29 mouse cellular contexts compared by ENCODE assay signal in the genomic region with DNA sequence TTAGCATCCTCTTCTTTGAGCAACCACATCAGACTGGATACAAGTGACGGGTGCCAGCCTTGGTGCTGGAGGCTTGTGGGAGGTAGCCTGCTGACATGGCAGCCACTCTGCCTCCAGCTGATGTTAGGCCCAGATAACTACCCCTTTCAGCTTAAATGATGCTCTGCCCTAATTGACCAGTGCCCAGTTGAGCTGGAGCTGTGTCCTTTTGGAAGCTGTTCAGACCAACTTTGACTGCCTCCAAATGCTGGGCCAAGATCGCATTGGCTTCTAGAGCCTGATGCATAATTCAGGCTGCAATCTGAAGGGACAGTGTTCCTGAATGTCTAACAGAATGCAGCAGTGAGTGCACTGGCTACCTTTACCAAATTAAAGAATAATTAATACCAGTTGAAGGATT.
A peak's percentile ranks its signal among the peaks of the same experiment; 100 is the strongest.
DNase-seq lines count a peak whose midpoint lies in the region; ATAC-seq and TF ChIP-seq lines count a peak whose summit lies in the region.
"Had no signal": no experiment of that assay in that cellular context is flagged by ENCODE, and none has a peak within 500 bp of the region (broad histone marks: within the 10 kb centered on the region; RNA-seq: fewer than 3 reads in every experiment).

No protein-coding gene starts in this region.

- no peaks in the 10 kb centered on the region for H3K4me1 ChIP-seq in hindbrain, postnatal 0 days (ENCODE audit: insufficient read depth, low read length)
- no peaks in the 10 kb centered on the region for H3K4me1 ChIP-seq in hindbrain, embryonic 14.5 days (replicated peaks; ENCODE audit: control insufficient read depth, insufficient read depth, low read length)
- H3K4me1 ChIP-seq: heart, embryonic 10.5 days; hindbrain, embryonic 13.5 days; intestine, embryonic 15.5 days; lung, embryonic 15.5 days; midbrain, embryonic 13.5 days had no signal

- H3K27me3 ChIP-seq in hindbrain, postnatal 0 days (ENCODE audit: insufficient read depth, low read length): no peaks in the 10 kb centered on the region
- H3K27me3 ChIP-seq in hindbrain, embryonic 14.5 days (ENCODE audit: control insufficient read depth, insufficient read depth, low read length): no peaks in the 10 kb centered on the region
- H3K27me3 ChIP-seq: embryonic facial prominence, embryonic 13.5 days; heart, embryonic 15.5 days; hindbrain, embryonic 13.5 days; intestine, embryonic 15.5 days; limb, embryonic 13.5 days; lung, embryonic 15.5 days; midbrain, embryonic 13.5 days had no signal

- no peak overlapping the region for H3K4me3 ChIP-seq in hindbrain, postnatal 0 days (ENCODE audit: low read length)
- no peak overlapping the region for H3K4me3 ChIP-seq in hindbrain, embryonic 14.5 days (replicated peaks; ENCODE audit: low read length)
- H3K4me3 ChIP-seq: embryonic facial prominence, embryonic 13.5 days; forebrain, embryonic 10.5 days; heart, embryonic 10.5 days; heart, embryonic 15.5 days; hindbrain, embryonic 13.5 days; intestine, embryonic 15.5 days; layer of hippocampus, adult 2 months; left cerebral cortex, adult 2 months; limb, embryonic 13.5 days; lung, embryonic 15.5 days; midbrain, embryonic 13.5 days had no signal

- no peak overlapping the region for H3K4me2 ChIP-seq in hindbrain, postnatal 0 days (ENCODE audit: low read depth, low read length)
- no peak overlapping the region for H3K4me2 ChIP-seq in hindbrain, embryonic 14.5 days (replicated peaks)
- H3K4me2 ChIP-seq: embryonic facial prominence, embryonic 13.5 days; heart, embryonic 15.5 days; hindbrain, embryonic 13.5 days; intestine, embryonic 15.5 days; limb, embryonic 13.5 days; liver, embryonic 11.5 days; lung, embryonic 15.5 days; midbrain, embryonic 13.5 days had no signal

- ATAC-seq in frontal cortex, adult (ENCODE audit: low TSS enrichment): peak; percentile 70
- ATAC-seq in hindbrain, postnatal 0 days: peak; percentile 29; the same call in 1 of the 2 replicates
- no peak for ATAC-seq in hindbrain, embryonic 14.5 days (ENCODE audit: low FRiP score)
- ATAC-seq: intestine, embryonic 15.5 days; midbrain, embryonic 13.5 days; Patski had no signal

- WGBS in hindbrain, postnatal 0 days: 85% methylated on average over 2 of the region's 2 CpGs
- 97% methylated on average over 2 of the region's 2 CpGs for WGBS in hindbrain, embryonic 14.5 days

- no peak overlapping the region for H3K9ac ChIP-seq in hindbrain, postnatal 0 days (replicated peaks; ENCODE audit: low read length)
- H3K9ac ChIP-seq in hindbrain, embryonic 14.5 days: no peak overlapping the region
- H3K9ac ChIP-seq: embryonic facial prominence, embryonic 13.5 days; heart, embryonic 15.5 days; hindbrain, embryonic 13.5 days; intestine, embryonic 15.5 days; limb, embryonic 13.5 days; lung, embryonic 15.5 days; midbrain, embryonic 13.5 days had no signal

- H3K9me3 ChIP-seq in hindbrain, postnatal 0 days (ENCODE audit: low read length): no peaks in the 10 kb centered on the region
- no peaks in the 10 kb centered on the region for H3K9me3 ChIP-seq in hindbrain, embryonic 14.5 days (ENCODE audit: control insufficient read depth, low read length)
- H3K9me3 ChIP-seq: embryonic facial prominence, embryonic 13.5 days; forebrain, embryonic 10.5 days; heart, embryonic 10.5 days; heart, embryonic 15.5 days; hindbrain, embryonic 13.5 days; intestine, embryonic 15.5 days; limb, embryonic 13.5 days; lung, embryonic 15.5 days; midbrain, embryonic 13.5 days had no signal

- no peak for TF ChIP-seq CTCF in hindbrain, postnatal 0 days (IDR thresholded peaks at IDR 0.05; ENCODE audit: low read depth)

- no peak overlapping the region for H3K27ac ChIP-seq in hindbrain, postnatal 0 days
- H3K27ac ChIP-seq in hindbrain, embryonic 14.5 days: no peak overlapping the region
- H3K27ac ChIP-seq: embryonic facial prominence, embryonic 13.5 days; forebrain, embryonic 10.5 days; heart, embryonic 10.5 days; heart, embryonic 15.5 days; hindbrain, embryonic 13.5 days; intestine, embryonic 15.5 days; layer of hippocampus, adult 2 months; left cerebral cortex, adult 2 months; limb, embryonic 13.5 days; lung, embryonic 15.5 days; midbrain, embryonic 13.5 days; stomach, postnatal 0 days had no signal

- DNase-seq in cerebellum, adult 9-10 months: peak; percentile 24
- DNase-seq in cerebellum, adult 11 months: no peak
- no peak for DNase-seq in frontal cortex, postnatal 25 days (ENCODE audit: low spot score in 2 of 2)
- peak; percentile 29 for DNase-seq in hindbrain, postnatal 0 days (ENCODE audit: low spot score)
- DNase-seq in hindbrain, embryonic 14.5 days (ENCODE audit: low spot score): no peak
- DNase-seq in cerebellum, postnatal 14 days: peak; percentile 6
- no peak for DNase-seq in lung, postnatal 25 days (ENCODE audit: low spot score)
- DNase-seq: adrenal gland, postnatal 14 days; kidney, adult 2 months; kidney, postnatal 36 days; lung, postnatal 36 days; right cerebral cortex, postnatal 4 days; thymus, adult 18-20 months; thymus, postnatal 25 days had no signal

- H3K36me3 ChIP-seq in hindbrain, postnatal 0 days (ENCODE audit: insufficient read depth, low read length): no peaks in the 10 kb centered on the region
- no peaks in the 10 kb centered on the region for H3K36me3 ChIP-seq in hindbrain, embryonic 14.5 days (replicated peaks; ENCODE audit: control insufficient read depth, insufficient read depth)
- H3K36me3 ChIP-seq: embryonic facial prominence, embryonic 13.5 days; forebrain, embryonic 10.5 days; heart, embryonic 10.5 days; heart, embryonic 15.5 days; hindbrain, embryonic 13.5 days; intestine, embryonic 15.5 days; limb, embryonic 13.5 days; lung, embryonic 15.5 days; midbrain, embryonic 13.5 days had no signal

Comparison
In these comparisons a context has a peak if more than half of its experiments do, and no peak if none do; other contexts are left out.
1. DNase-seq: peak in cerebellum, adult 9-10 months (single experiment), hindbrain, postnatal 0 days (single experiment) and cerebellum, postnatal 14 days (2 of 2); none in cerebellum, adult 11 months (single experiment), frontal cortex, postnatal 25 days (0 of 2), hindbrain, embryonic 14.5 days (single experiment) and lung, postnatal 25 days (single experiment).